Mouse (Mus musculus): ENCODE measurements around the gene Taf5l.
"Not testable (repeated sequence)": the region's sequence is repeated elsewhere in the genome, so short reads cannot be mapped to it uniquely, and the experiment has no call there.

Taf5l gene

GRCm38 (mm10) chr8:124021237-124022227 lies at the start of gene Taf5l, which contains the start of gene Urb2:
TSS of gene Taf5l (minus strand) at chr8:124021397.
TSS of gene Urb2 (plus strand) at chr8:124021508.
- peak; percentile 89 to 92 for DNase-seq

DNA sequence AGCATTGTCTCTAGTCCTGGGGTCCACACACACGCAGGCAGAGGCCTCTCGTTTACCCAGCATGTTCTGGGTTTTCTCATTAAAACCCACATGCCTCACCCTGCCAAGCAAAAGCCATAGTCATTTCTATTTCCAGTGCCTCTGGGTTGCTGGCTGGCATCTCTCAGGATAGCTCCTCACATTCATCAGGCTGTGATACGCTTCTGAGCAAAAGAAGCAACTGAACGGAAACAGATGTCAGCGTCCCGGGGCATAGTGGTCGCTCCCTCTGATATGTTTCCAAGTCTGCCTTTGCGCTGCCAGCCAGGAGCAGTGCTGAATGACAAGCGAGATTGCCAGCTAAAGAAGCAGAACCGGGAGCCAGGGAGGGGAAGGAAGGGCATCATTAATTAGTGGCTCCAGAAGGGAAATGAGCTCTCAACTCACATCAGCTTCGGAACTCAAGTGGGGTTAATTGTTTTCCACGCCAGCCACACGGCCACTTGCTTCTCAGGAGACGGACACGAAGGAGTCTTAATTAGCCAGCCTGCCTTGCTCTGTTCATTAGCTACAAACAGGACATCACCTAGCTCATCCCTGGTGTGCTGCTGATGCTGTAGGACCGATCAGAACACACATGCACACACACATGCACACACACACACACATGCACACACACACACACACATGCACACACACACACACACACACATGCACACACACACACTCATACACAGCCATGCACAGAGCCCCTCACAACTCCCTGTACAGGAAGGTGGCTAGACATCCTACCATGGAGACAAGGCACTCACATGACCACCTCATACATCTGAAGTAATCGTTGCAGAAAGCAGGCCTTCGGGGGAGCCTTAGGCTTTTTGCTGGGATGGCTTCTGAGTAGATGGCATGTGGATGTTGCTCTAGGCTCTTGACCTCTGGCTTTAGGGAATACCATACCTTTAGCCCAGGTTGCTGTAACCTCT lies 49.4 kb upstream of the Taf5l start:
- peak in 1 of 2 experiments; percentile 4 for DNase-seq

- DNase-seq: no peak
Measured at GRCm38 (mm10) chr8:124067059-124067750, 46.0 kb upstream of the Taf5l start.

DNA sequence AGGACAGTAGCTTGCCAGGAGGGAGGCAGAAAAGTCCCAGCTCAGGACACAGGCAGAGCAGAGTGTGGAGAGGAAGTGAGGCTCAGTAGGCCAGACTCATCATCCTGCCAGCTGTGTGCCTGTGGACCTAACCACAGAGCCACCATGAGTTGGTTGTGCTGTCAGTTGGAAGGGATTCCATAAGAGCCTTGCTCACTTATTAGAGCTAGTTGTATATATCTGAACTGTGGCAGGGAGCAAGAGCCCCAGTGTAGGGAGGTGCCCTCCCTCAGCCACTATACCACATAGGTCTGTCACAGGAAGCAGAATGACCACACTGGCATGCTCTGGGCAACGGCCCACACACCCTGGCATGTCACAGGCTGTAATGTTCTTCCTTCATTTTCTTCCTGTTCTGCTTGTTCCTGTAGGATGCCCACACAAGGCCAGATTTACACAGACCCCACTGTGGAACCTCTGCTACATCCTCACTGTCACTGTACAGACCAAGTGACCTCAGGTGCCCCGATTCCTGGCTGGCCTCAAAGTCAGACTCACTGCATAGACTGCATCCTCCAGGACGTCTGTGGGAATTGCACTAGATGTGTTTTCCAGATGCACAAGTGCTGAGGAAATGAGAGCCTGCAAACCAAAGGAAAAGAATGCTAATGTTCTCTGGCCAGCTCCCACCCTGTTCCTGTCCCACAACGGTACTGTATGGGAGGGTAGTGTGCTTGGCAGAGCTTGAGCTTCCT lies 45.3 kb upstream of the Taf5l start:
- DNase-seq: no peak

GRCm38 (mm10) chr8:124056832-124057655 lies 35.8 kb upstream of the Taf5l start:
- peak in 1 of 2 experiments; percentile 15 for DNase-seq

- no peak for DNase-seq
Measured at GRCm38 (mm10) chr8:124052568-124052967, 31.4 kb upstream of the Taf5l start.

DNA sequence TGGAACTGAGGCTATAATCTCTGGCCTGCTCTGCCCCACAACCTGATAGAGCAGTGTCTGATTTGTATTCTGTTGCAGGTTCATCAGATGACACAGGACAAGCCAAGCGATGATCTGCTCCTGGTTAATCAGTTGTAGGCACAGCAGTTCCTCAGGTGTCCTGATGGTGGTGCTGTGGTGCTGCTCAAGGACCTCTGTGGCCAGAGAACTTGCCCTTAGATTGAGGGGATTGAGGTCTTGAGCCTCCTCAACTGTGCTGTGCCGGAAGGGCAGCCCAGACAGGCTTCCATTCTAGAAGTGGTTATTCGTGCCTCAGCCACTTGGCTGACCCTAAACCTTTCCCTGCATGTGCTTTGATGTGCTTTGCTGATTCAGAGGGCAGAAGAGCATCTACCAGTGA lies 30.9 kb upstream of the Taf5l start:
- peak; percentile 31 to 66 for DNase-seq

DNA sequence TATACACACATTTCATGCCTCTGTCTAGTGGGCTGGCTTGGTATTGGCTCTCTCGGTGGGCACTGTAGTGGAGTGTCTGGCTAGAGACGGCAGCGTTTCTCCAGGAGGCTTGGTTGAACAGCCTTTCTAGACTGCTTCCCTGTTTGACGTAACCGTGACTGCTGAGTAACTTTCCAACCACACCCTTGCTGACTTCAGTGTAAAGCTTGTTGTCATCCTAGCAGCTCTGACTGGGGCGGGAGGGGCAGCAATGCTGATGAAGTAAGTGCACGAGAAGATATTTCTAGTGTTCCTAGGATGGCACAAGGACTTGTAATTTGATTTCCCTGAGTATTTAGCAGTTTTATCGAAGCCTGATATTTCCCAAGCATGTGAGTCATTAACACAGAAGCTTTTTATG lies 24.7 kb upstream of the Taf5l start:
- DNase-seq: no peak

DNA sequence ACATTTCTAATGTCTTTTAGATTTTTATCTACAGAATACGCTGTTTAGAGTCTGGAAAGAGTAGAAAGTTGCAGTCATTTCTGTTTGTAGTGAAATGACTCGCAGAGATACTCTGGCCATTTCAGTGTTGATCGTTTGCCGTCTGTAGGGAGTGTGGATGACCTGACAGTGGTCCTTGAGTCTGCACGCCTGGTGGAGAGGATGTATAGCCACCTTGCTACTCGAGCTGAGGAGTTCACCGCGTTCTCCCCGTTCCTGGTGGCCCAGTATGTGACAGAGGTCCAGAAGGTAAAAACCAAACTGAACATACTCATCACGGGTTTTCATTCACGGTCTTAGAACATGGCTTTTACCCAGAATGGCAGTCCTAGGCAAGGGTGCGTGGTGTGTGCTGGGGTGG lies 23.7 kb upstream of the Taf5l start:
- no peak for DNase-seq

DNA sequence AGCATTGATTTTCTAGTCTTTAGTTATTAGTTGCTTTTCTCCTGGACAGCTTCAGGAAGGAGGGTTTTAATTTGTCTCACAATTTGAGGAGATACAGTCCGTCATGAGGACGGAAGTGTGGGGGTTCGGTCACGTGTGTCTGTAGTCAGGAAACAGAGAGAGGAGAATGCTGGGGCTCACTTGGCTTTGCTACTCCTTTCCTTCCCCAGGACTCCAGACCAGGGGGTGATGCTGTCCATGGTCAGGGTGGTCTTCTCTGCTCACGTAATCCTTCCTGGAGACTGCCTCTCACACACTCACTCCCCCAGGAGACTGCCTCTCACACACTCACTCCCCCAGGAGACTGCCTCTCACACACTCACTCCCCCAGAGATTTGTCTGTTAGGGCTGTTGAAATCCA lies 23.2 kb upstream of the Taf5l start:
- no peak for DNase-seq

DNA sequence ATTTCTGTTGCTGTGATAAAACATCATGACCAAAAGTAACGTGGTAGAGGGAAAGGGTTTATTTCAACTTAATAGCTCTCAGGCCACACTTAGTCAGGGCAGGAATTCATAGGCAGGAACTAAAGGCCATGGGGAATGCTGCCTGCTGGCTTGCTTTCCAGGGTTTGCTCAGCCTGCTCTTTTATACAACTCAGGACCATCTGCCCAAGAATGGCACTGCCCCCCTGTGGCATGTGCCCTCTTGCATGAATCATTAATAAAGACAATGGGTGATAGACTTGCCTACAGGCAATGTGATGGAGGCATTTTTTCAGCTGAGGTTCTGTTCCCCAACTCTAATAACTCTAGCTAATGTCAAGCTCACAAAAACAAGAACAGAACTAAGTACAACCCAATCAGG lies 21.0 kb upstream of the Taf5l start:
- DNase-seq: no peak

DNA sequence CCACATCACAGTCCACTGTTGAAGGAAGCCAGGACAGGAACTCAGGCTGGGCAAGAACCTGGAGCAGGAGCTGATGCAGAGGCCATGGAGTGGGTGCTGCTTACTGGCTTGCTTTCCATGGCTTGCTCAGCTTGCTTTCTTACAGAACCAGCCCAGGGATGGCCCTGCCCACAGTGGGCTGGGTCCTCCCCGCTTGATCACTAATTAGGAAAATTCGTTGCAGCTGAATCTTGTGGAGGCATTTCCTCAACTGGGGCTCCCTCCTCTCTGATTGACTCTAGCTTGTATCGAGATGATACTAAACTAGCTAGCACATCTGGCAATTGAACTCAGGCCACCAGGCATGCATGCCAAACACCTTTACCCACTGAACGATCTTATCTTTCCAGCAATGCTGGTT lies 18.2 kb upstream of the Taf5l start:
- no peak for DNase-seq

DNA sequence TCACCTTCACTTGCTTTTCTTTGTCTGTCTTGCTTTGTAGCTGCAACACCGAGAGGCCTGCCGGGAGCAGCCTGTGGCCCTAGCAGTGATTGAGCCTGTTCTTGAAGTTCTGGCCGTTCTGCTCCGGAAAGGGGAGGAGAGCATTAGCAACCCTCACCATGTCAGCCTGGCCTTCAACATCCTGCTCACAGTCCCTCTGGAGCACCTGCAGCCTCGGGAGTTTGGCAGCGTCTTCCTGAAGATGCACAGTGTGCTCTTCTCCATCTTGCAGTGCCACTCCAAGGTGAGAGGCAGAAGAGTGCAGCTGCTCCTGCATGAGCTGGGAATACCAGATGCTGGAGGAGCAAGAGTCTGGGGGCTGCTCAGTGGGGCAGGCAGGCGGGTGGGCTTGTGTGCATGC lies 16.9 kb upstream of the Taf5l start:
- no peak for DNase-seq

DNA sequence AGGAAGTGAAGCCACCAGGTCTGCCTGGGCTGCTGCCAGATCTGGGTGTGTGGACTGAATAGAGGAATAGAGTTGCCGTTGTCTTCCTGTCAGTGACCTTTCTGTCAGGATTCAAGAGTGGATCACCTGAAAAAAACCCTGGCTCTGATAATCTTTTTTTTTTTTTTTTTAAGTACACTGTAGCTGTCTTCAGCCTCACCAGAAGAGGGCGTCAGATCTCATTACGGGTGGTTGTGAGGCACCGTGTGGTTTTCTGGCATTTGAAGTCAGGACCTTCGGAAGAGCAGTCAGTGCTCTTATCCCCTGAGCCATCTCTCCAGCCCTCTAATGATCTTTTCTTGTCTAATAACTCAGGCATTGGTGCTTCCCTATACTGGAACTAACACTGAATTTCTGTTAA lies 12.2 kb upstream of the Taf5l start:
- no peak for DNase-seq

DNA sequence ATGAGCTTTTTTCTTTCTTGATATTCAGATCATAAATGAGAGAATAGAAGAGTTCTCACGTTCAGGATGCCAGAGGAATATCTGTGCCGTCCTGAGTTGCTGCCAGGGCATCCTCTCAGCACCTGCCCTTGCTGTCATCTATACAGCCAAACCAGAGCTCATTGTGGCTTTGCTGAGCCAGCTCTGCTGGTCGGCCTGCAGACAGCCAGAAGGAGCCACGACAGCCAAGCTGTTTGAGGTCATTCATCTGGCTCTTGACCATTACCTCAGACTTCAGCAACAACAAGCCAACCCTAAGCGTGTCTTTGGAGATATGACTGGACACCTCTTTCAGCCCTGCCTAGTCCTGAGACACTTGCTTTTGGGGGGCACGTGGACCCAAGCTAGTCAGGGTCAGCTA lies 6.6 kb upstream of the Taf5l start:
- DNase-seq: no peak

- DNase-seq: not testable (repeated sequence)
Measured at GRCm38 (mm10) chr8:124026265-124026664, 5.1 kb upstream of the Taf5l start.

DNA sequence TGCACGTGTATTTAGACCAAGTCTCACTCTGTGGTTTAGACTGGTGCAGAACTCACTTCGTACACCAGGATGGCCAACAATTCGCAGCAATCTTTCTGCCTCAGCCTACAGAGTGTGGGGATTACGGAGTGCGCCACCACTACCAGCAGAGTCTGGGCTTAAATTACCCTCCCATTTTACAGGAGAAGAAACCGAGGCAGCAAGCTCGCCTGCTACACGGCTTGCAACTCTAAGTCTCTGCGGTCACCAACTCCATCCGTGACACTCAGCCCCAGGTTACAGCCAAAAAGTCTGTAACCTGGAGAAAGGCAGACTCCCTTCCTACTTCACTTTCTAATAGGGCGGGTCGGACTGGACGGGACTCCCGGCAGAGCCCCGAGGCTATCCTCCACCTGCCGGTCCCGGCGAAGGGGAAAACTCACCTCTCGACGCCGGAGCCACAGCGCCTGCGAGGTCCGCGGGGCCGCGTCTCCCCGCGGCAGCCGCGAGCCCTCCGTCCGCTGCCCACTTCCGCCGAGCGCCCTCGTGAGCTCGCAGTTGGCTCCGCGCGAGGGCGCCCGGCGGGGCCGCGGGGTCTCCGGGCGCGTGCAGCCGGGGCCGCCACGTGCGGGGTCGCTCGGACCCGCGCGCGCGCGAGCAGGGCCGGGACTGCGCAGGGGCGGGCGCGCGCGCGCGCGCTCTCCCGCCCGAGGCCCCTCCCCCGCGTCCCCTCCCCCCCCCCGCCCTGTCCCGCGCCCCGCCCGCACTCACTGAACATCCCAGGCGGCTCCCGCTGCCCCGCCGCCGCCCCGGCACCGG lies 559 bp downstream of the Taf5l start:
- DNase-seq: peak; percentile 25 to 39

DNA sequence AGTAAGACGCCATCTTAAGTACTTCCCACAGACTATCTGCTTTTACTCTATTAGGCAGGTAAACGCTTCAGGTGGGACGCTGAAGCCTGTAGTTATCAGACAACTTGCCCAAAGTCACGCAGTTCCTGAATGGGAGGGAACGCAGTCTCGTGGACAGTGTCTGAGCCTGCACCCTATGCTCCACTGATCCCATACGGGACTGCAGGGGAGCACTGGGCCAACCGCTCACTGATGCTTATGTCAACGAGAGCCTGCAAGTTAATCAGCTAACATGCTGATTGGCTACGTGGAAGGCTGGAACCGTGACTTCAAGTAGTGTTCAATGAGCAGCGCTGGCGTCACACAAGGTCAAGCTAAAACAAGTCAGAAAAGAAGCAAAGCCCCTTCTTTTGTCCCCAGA lies 1.4 kb downstream of the Taf5l start:
- DNase-seq: peak; percentile 16 to 22

- no peak for DNase-seq
Measured at GRCm38 (mm10) chr8:124014751-124015150, 6.4 kb downstream of the Taf5l start.

DNA sequence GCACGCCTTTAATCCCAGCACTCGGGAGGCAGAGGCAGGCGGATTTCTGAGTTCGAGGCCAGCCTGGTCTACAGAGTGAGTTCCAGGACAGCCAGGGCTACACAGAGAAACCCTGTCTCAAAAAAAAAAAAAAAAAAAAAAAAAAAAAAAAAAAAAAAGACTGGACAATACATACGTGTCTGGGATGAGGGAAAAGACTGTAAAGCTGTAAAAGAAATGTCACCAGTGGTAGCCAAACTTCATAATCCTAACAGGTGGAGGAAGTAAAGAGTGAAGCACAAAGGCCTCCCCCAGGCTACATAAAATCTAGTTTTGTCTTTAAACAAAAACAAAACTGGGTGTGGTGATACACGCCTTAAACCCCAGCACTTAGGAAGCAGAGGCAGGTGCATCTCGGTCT lies 6.9 kb downstream of the Taf5l start:
- DNase-seq: not testable (repeated sequence)

Measured in kidney, adult 8-10 months (tissue).